Mouse (Mus musculus) neural tube, embryonic 11.5 days (tissue): Measurements from ENCODE around the gene Acadl. TPM values are rescaled to one million over a fixed set of nuclear protein-coding genes. Genes with fewer than 3 reads are reported as not detected.

Experiments used
- ATAC-seq: fragments of 200-750 bp; cut with Nextera tagmentation; 2 replicates; pipeline ENCODE4 v1.8.0; 2017; ENCODE audit warnings: moderate number of reproducible peaks, mild to moderate bottlenecking, moderate TSS enrichment, moderate library complexity; ENCODE audit not compliant: insufficient read depth, low FRiP score, low TSS enrichment
- DNase-seq: peaks from one replicate; pipeline ENCODE4 v3.0.0-alpha.2; 2015; ENCODE audit warnings: low spot score
- H3K27ac ChIP-seq: fragments of 300-500 bp; sonication (generic); 2 replicates; pipeline ENCODE4 v1.5.1; 2014; ENCODE audit warnings: low read depth, mild to moderate bottlenecking, low read length
- H3K27me3 ChIP-seq: fragments of 300-500 bp; sonication (generic); 2 replicates; pipeline ENCODE4 v1.6.1; 2014; ENCODE audit warnings: mild to moderate bottlenecking, low read length, mixed read lengths; ENCODE audit not compliant: control insufficient read depth, insufficient read depth
- H3K36me3 ChIP-seq: fragments of 300-500 bp; sonication (generic); 2 replicates; pipeline ENCODE4 v1.6.1; 2014; ENCODE audit warnings: mild to moderate bottlenecking, low read length, moderate library complexity, mixed read lengths; ENCODE audit not compliant: control insufficient read depth, insufficient read depth
- H3K4me1 ChIP-seq: fragments of 300-500 bp; sonication (generic); 2 replicates; pipeline ENCODE4 v1.6.1; 2014; ENCODE audit warnings: low read length, mixed read lengths; ENCODE audit not compliant: control insufficient read depth, insufficient read depth
- H3K4me2 ChIP-seq: fragments of 300-500 bp; sonication (generic); 2 replicates; pipeline ENCODE4 v1.6.1; 2014; ENCODE audit warnings: low read depth, mild to moderate bottlenecking, moderate library complexity
- H3K4me3 ChIP-seq: fragments of 300-500 bp; sonication (generic); 2 replicates; pipeline ENCODE4 v1.5.1; 2014; ENCODE audit warnings: low read depth, low read length
- H3K9ac ChIP-seq: fragments of 300-500 bp; sonication (generic); 2 replicates; pipeline ENCODE4 v1.6.1; 2014; ENCODE audit warnings: mild to moderate bottlenecking, low read length
- H3K9me3 ChIP-seq: fragments of 300-500 bp; sonication (generic); 2 replicates; pipeline ENCODE4 v1.6.1; 2016; ENCODE audit warnings: low read length; ENCODE audit not compliant: control insufficient read depth
- WGBS: fragments of 180-500 bp; shearing (Covaris S2); extraction: QIAGEN DNeasy Blood & Tissue Kit; methylation state at CpG from one replicate; pipeline ENCODE4 v1.1.7; 2014; 5-methylcytosine and 5-hydroxymethylcytosine counted together
- polyA plus RNA-seq: library from polyadenylated mRNA; unstranded; fragments of >200 nt; fragmentation: Nextera tagmentation; extraction: Ambion mirVana; gene quantifications from 2 replicates; pipeline ENCODE4 v1.2.1, GENCODE M21; 2014

The Acadl gene
- polyA plus RNA-seq, 1 experiment from 2014 or later: 56.3 TPM

GRCm38 (mm10) chr1:66887175-66887574, 24.1 kb upstream of the Acadl start:
- Histone ChIP-seq H3K4me1 (no peaks in the 10 kb centered on the region), H3K4me3 (no peak overlapping the region), H3K27me3 (no peaks in the 10 kb centered on the region), H3K9ac (no peak overlapping the region), H3K4me2 (no peak overlapping the region), H3K27ac (no peak overlapping the region), H3K9me3 (no peaks in the 10 kb centered on the region), H3K36me3 (no peaks in the 10 kb centered on the region)
- DNase-seq (no peak), ATAC-seq (no peak)
- WGBS: 88% methylated on average over 1 of the region's 1 CpGs

- no peaks in the 10 kb centered on the region for H3K36me3 ChIP-seq
- no peak overlapping the region for H3K4me2 ChIP-seq
- H3K4me1 ChIP-seq: no peaks in the 10 kb centered on the region
- H3K4me3 ChIP-seq: no peak overlapping the region
- no peak overlapping the region for H3K27ac ChIP-seq
- 78% methylated on average over 2 of the region's 2 CpGs for WGBS
- no peak for DNase-seq
- H3K9me3 ChIP-seq: no peaks in the 10 kb centered on the region
- no peak overlapping the region for H3K9ac ChIP-seq
- H3K27me3 ChIP-seq: no peaks in the 10 kb centered on the region
- ATAC-seq: no peak
These were observed 17.1 kb upstream of the Acadl start for GRCm38 (mm10) chr1:66880217-66880616.

GRCm38 (mm10) chr1:66874740-66875139, 11.7 kb upstream of the Acadl start:
- Histone ChIP-seq H3K9ac (no peak overlapping the region), H3K27me3 (no peaks in the 10 kb centered on the region), H3K4me1 (no peaks in the 10 kb centered on the region), H3K4me2 (no peak overlapping the region), H3K27ac (no peak overlapping the region), H3K9me3 (no peaks in the 10 kb centered on the region), H3K4me3 (no peak overlapping the region), H3K36me3 (no peaks in the 10 kb centered on the region)
- ATAC-seq: no peak
- 92% methylated on average over 6 of the region's 6 CpGs for WGBS
- DNase-seq: no peak

- Histone ChIP-seq H3K9ac (no peak overlapping the region), H3K27ac (no peak overlapping the region), H3K4me3 (no peak overlapping the region), H3K36me3 (no peaks in the 10 kb centered on the region), H3K4me2 (no peak overlapping the region), H3K9me3 (no peaks in the 10 kb centered on the region), H3K27me3 (no peaks in the 10 kb centered on the region), H3K4me1 (no peaks in the 10 kb centered on the region)
- ATAC-seq: no peak
- WGBS: 82% methylated on average over 7 of the region's 7 CpGs
- no peak for DNase-seq
These were observed 8.5 kb upstream of the Acadl start for GRCm38 (mm10) chr1:66871591-66871990.

- Histone ChIP-seq H3K27ac (no peak overlapping the region), H3K27me3 (no peaks in the 10 kb centered on the region), H3K4me2 (no peak overlapping the region), H3K4me1 (peaks cover 3% of the 10 kb centered on the region; the same call in 1 of the 2 replicates), H3K4me3 (no peak overlapping the region), H3K36me3 (no peaks in the 10 kb centered on the region), H3K9ac (no peak overlapping the region), H3K9me3 (no peaks in the 10 kb centered on the region)
- DNase-seq (no peak), ATAC-seq (no peak)
- WGBS: 89% methylated on average over 4 of the region's 4 CpGs
These were observed 2.6 kb upstream of the Acadl start for GRCm38 (mm10) chr1:66865633-66866032.

- Histone ChIP-seq H3K4me2 (peak overlapping the region; percentile 73; the same call in 1 of the 2 replicates), H3K9ac (no peak overlapping the region), H3K4me1 (peaks cover 3% of the 10 kb centered on the region; the same call in 1 of the 2 replicates), H3K9me3 (no peaks in the 10 kb centered on the region), H3K4me3 (peak overlapping the region; percentile 88; the same call in 1 of the 2 replicates), H3K27me3 (no peaks in the 10 kb centered on the region), H3K36me3 (no peaks in the 10 kb centered on the region), H3K27ac (no peak overlapping the region)
- DNase-seq (no peak), ATAC-seq (no peak)
- 21% methylated on average over 9 of the region's 9 CpGs for WGBS
These were observed 841 bp upstream of the Acadl start for GRCm38 (mm10) chr1:66863741-66864495.

- H3K4me3 ChIP-seq: peak overlapping the region; percentile 88
- H3K27ac ChIP-seq: no peak overlapping the region
- DNase-seq (no peak), ATAC-seq (peak; percentile 28; the same call in 1 of the 2 replicates)
- H3K9ac ChIP-seq: peak overlapping the region; percentile 82
- no peaks in the 10 kb centered on the region for H3K36me3 ChIP-seq
- no peaks in the 10 kb centered on the region for H3K9me3 ChIP-seq
- H3K4me2 ChIP-seq: peak overlapping the region; percentile 73
- no peaks in the 10 kb centered on the region for H3K27me3 ChIP-seq
- 20% methylated on average over 14 of the region's 14 CpGs for WGBS
- peaks cover 3% of the 10 kb centered on the region; the same call in 1 of the 2 replicates for H3K4me1 ChIP-seq
These were observed 1.1 kb downstream of the Acadl start for GRCm38 (mm10) chr1:66861764-66862672.

GRCm38 (mm10) chr1:66847506-66847905, 15.6 kb downstream of the Acadl start:
- no peak for ATAC-seq
- Histone ChIP-seq H3K27me3 (no peaks in the 10 kb centered on the region), H3K4me1 (no peaks in the 10 kb centered on the region), H3K27ac (no peak overlapping the region), H3K4me2 (no peak overlapping the region), H3K4me3 (no peak overlapping the region), H3K9me3 (no peaks in the 10 kb centered on the region), H3K36me3 (peaks cover 3% of the 10 kb centered on the region; the same call in 1 of the 2 replicates), H3K9ac (no peak overlapping the region)
- no peak for DNase-seq
- 95% methylated on average over 4 of the region's 4 CpGs for WGBS
